Mouse (Mus musculus): ENCODE measurements around the gene Nme4. TPM values are rescaled to one million over a fixed set of nuclear protein-coding genes. Genes with fewer than 3 reads are reported as not detected.
A peak's percentile ranks its signal among the peaks of the same experiment; 100 is the strongest.

The Nme4 gene
- polyA plus RNA-seq, 1 experiment from 2014 or later = 58.8 TPM

GRCm38 (mm10) chr17:26089905-26090632 lies 5.3 kb downstream of the Nme4 start, which contains the start of gene Decr2:
Gene Decr2 (minus strand): TSS chr17:26090337.
- Histone ChIP-seq H3K4me1 (replicated peaks) (peaks cover 37% of the 10 kb centered on the region), H3K27ac (peak within 1 kb of the TSS; percentile 57), H3K36me3 (peaks cover 15% of the 10 kb centered on the region), H3K9ac (peak within 1 kb of the TSS; percentile 69), H3K4me3 (replicated peaks) (peak within 1 kb of the TSS; percentile 63), H3K4me2 (peak within 1 kb of the TSS; percentile 86), H3K9me3 (replicated peaks) (no peaks in the 10 kb centered on the region), H3K27me3 (no peaks in the 10 kb centered on the region)
- WGBS (ENCODE audit: insufficient replicate concordance) = under 1% methylated on average over 32 of the region's 32 CpGs
- ATAC-seq (ENCODE audit: low read depth) = peak; percentile 87
- DNase-seq = peak; percentile 73

- 79% methylated on average over 9 of the region's 9 CpGs for WGBS (ENCODE audit: insufficient replicate concordance)
- Histone ChIP-seq H3K4me3 (replicated peaks) (no peak overlapping the region), H3K9ac (no peak overlapping the region), H3K36me3 (peaks cover 4% of the 10 kb centered on the region), H3K9me3 (replicated peaks) (no peaks in the 10 kb centered on the region), H3K4me2 (no peak overlapping the region), H3K4me1 (replicated peaks) (peaks cover 18% of the 10 kb centered on the region), H3K27me3 (no peaks in the 10 kb centered on the region), H3K27ac (no peak overlapping the region)
- DNase-seq = no peak
- no peak for ATAC-seq (ENCODE audit: low read depth)
Observed at GRCm38 (mm10) chr17:26087059-26087564, 8.3 kb downstream of the Nme4 start.

DNA sequence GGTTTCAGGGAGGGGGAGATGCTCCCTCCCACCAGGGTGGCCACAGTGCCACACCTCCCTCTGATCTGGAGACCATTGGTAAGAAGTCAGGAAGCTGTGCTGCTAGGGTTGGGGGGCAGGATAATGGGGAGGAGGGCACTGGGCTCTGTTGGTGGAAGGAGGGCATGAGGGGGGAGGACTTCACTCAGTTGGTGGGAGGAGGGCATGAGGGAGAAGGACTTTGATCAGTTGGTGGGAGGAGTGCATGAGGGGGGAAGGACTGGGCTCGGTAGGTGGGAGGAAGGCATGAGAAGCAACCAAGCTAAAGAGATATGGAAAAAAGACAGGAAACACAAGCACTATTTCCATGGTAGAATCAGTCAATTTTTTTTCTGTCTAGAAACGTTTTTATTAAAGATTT lies 14.5 kb downstream of the Nme4 start:
- ATAC-seq (ENCODE audit: low read depth) (no peak), DNase-seq (no peak)
- H3K36me3 ChIP-seq = no peaks in the 10 kb centered on the region
- H3K4me2 ChIP-seq = no peak overlapping the region
- WGBS (ENCODE audit: insufficient replicate concordance) = 19% methylated on average over 2 of the region's 2 CpGs
- no peaks in the 10 kb centered on the region for H3K4me1 ChIP-seq (replicated peaks)
- H3K9me3 ChIP-seq (replicated peaks) = no peaks in the 10 kb centered on the region
- H3K9ac ChIP-seq = no peak overlapping the region; the same call in 1 of the 2 replicates
- H3K27ac ChIP-seq = no peak overlapping the region
- no peak overlapping the region for H3K4me3 ChIP-seq (replicated peaks)
- H3K27me3 ChIP-seq = peaks cover 10% of the 10 kb centered on the region; the same call in 1 of the 2 replicates

DNA sequence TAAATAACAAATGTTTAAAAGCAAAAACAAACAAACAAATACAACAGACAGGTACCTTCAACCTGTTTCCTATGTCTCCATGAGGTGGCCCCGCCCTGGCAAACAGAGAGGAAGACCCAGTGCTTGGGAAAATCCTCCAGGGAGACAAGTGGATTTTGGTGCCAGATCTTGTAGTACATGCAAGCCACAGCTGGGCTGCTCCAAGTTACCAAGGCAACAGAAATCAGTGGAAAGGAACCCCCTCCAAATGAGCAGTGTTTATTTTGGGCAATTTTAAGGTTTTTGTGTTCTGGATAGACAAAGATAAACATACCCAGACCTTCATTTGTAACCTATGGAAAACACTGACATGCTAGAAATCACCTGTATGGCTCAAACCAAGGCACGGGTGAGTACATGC lies 16.6 kb downstream of the Nme4 start:
- no peaks in the 10 kb centered on the region for H3K9me3 ChIP-seq (replicated peaks)
- no peak for DNase-seq
- H3K4me1 ChIP-seq (replicated peaks) = no peaks in the 10 kb centered on the region
- H3K9ac ChIP-seq = no peak overlapping the region
- WGBS (ENCODE audit: insufficient replicate concordance) = 55% methylated on average over 2 of the region's 2 CpGs
- ATAC-seq (ENCODE audit: low read depth) = no peak
- H3K27me3 ChIP-seq = peaks cover 10% of the 10 kb centered on the region; the same call in 1 of the 2 replicates
- H3K4me3 ChIP-seq (replicated peaks) = no peak overlapping the region
- no peak overlapping the region for H3K4me2 ChIP-seq
- H3K27ac ChIP-seq = no peak overlapping the region
- no peaks in the 10 kb centered on the region for H3K36me3 ChIP-seq

GRCm38 (mm10) chr17:26075246-26075645 lies 20.2 kb downstream of the Nme4 start:
- Histone ChIP-seq H3K9me3 (replicated peaks) (no peaks in the 10 kb centered on the region), H3K27me3 (peaks cover 42% of the 10 kb centered on the region), H3K4me1 (replicated peaks) (peaks cover 1% of the 10 kb centered on the region; the same call in 1 of the 2 replicates), H3K36me3 (no peaks in the 10 kb centered on the region), H3K27ac (no peak overlapping the region), H3K9ac (no peak overlapping the region), H3K4me3 (replicated peaks) (no peak overlapping the region), H3K4me2 (no peak overlapping the region)
- WGBS (ENCODE audit: insufficient replicate concordance) = 56% methylated on average over 3 of the region's 3 CpGs
- no peak for ATAC-seq (ENCODE audit: low read depth)
- no peak for DNase-seq

DNA sequence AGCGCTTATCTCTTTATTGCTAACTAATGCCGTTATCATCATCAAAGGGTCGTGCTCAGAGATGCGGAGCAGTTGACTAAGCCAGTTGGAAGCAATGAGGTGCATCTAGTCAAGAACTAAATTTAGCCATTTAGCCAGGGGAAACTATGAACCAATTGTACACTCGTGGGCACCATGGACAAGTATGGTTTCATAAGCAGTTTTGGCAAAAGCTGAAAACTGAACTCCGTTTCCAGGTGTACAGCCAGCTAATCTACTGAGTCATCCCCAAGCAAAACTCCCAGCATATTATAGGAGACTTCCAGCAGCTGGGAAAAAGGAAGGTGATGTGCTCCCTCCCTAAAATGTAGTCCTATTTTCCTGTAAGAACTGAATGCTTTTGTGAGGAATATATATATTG lies 25.3 kb downstream of the Nme4 start:
- DNase-seq = no peak
- WGBS (ENCODE audit: insufficient replicate concordance) = 24% methylated on average over 6 of the region's 6 CpGs
- H3K27me3 ChIP-seq = peaks cover 76% of the 10 kb centered on the region

GRCm38 (mm10) chr17:26068831-26069739 lies 26.3 kb downstream of the Nme4 start, which contains the start of gene Rab11fip3:
Gene Rab11fip3 (minus strand): TSS chr17:26069555.
- peak; percentile 52 for DNase-seq
- 0 out of 2 replicates have a peak, but pooled peaks cover 3% of the 10 kb centered on the region for H3K9me3 ChIP-seq (replicated peaks)
- under 1% methylated on average over 84 of the region's 94 CpGs for WGBS (ENCODE audit: insufficient replicate concordance)
- peak within 1 kb of the TSS; percentile 96 for H3K4me2 ChIP-seq
- peak within 1 kb of the TSS; percentile 71 for H3K9ac ChIP-seq
- peaks cover 76% of the 10 kb centered on the region for H3K27me3 ChIP-seq
- H3K4me3 ChIP-seq (replicated peaks) = peak within 1 kb of the TSS; percentile 76
- no peaks in the 10 kb centered on the region for H3K36me3 ChIP-seq
- peak; percentile 88 for ATAC-seq (ENCODE audit: low read depth)
- H3K27ac ChIP-seq = no peak within 1 kb of the TSS
- peaks cover 44% of the 10 kb centered on the region for H3K4me1 ChIP-seq (replicated peaks)

More for the DNA sequence above, 25.3 kb downstream of the Nme4 start:
- H3K36me3 ChIP-seq = no peaks in the 10 kb centered on the region
- H3K4me1 ChIP-seq (replicated peaks) = peaks cover 38% of the 10 kb centered on the region
- H3K4me3 ChIP-seq (replicated peaks) = peak overlapping the region; percentile 76
- no peak for ATAC-seq (ENCODE audit: low read depth)
- H3K9me3 ChIP-seq (replicated peaks) = 0 out of 2 replicates have a peak, but pooled peaks cover 3% of the 10 kb centered on the region
- H3K27ac ChIP-seq = no peak overlapping the region
- peak overlapping the region; percentile 96 for H3K4me2 ChIP-seq
- H3K9ac ChIP-seq = peak overlapping the region; percentile 44

DNA sequence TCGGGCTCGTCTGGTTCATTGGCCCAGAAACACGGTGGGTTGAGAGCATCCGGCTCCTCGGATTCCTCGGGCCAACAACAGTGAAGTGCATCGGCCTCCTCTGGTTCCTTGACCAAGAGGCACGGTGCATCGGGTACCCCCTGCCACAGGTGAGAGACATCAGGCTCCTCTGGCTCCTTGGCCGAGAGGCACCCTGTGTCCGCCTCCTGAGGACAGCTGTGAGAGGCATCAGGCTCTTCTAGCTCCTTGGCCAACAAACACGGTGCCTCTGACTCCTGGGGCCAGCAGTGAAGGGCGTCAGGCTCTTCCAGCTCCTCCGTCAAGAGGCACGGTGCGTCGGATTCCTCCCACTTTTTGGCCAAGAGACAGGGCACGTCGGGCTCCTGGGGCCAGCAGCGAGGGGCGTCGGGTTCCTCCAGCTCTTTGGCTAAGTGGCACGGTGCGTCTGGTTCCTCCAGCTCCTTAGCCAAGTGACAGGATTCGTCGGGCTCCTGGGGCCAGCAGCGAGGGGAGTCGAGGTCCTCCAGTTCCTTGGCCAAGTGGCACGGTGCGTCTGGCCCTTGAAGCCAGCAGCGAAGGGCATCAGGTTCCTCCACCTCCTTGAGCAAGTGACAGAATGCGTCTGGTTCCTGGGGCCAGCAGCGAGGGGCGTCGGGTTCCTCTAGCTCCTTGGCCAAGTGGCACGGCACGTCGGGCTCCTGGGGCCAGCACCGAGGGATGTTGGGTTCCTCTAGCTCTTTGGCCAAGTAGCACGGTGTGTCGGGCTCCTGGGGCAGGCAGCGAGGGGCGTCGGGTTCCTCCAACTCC lies 27.2 kb downstream of the Nme4 start:
- Histone ChIP-seq H3K9me3 (replicated peaks) (0 out of 2 replicates have a peak, but pooled peaks cover 3% of the 10 kb centered on the region), H3K4me1 (replicated peaks) (peaks cover 44% of the 10 kb centered on the region), H3K27me3 (peaks cover 72% of the 10 kb centered on the region), H3K9ac (peak overlapping the region; percentile 71), H3K27ac (no peak overlapping the region), H3K4me3 (replicated peaks) (peak overlapping the region; percentile 76), H3K36me3 (no peaks in the 10 kb centered on the region), H3K4me2 (peak overlapping the region; percentile 96)
- ATAC-seq (ENCODE audit: low read depth) (no peak), DNase-seq (no peak)
- WGBS (ENCODE audit: insufficient replicate concordance) = 4% methylated on average over 44 of the region's 44 CpGs

- peaks cover 44% of the 10 kb centered on the region for H3K4me1 ChIP-seq (replicated peaks)
- no peak for DNase-seq
- H3K4me3 ChIP-seq (replicated peaks) = no peak overlapping the region
- WGBS (ENCODE audit: insufficient replicate concordance) = 73% methylated on average over 7 of the region's 7 CpGs
- no peak overlapping the region for H3K27ac ChIP-seq
- ATAC-seq (ENCODE audit: low read depth) = no peak
- 0 out of 2 replicates have a peak, but pooled peaks cover 3% of the 10 kb centered on the region for H3K9me3 ChIP-seq (replicated peaks)
- H3K27me3 ChIP-seq = peaks cover 56% of the 10 kb centered on the region
- no peaks in the 10 kb centered on the region for H3K36me3 ChIP-seq
- H3K9ac ChIP-seq = no peak overlapping the region
- 0 out of 2 replicates have a peak overlapping the region, but pooled peaks have one; percentile 96 for H3K4me2 ChIP-seq
Observed at GRCm38 (mm10) chr17:26066488-26067020, 28.8 kb downstream of the Nme4 start.

GRCm38 (mm10) chr17:26064916-26065315 lies 30.5 kb downstream of the Nme4 start:
- H3K9ac ChIP-seq = no peak overlapping the region
- peaks cover 40% of the 10 kb centered on the region for H3K4me1 ChIP-seq (replicated peaks)
- no peaks in the 10 kb centered on the region for H3K36me3 ChIP-seq
- H3K27me3 ChIP-seq = peaks cover 40% of the 10 kb centered on the region
- H3K4me3 ChIP-seq (replicated peaks) = no peak overlapping the region
- H3K27ac ChIP-seq = no peak overlapping the region
- 0 out of 2 replicates have a peak, but pooled peaks cover 3% of the 10 kb centered on the region for H3K9me3 ChIP-seq (replicated peaks)
- no peak for DNase-seq
- H3K4me2 ChIP-seq = no peak overlapping the region
- ATAC-seq (ENCODE audit: low read depth) = no peak
- 36% methylated on average over 6 of the region's 6 CpGs for WGBS (ENCODE audit: insufficient replicate concordance)
